Mouse (Mus musculus) gastrocnemius, adult 2 months (tissue): ENCODE measurements around the gene Adgre5. TPM values are rescaled to one million over a fixed set of nuclear protein-coding genes. Genes with fewer than 3 reads are reported as not detected.
A peak's percentile ranks its signal among the peaks of the same experiment; 100 is the strongest.

Experiments used
- DNase-seq: peaks from one replicate; pipeline ENCODE4 v3.0.0; 2022
- H3K27ac ChIP-seq: fragments of 200-600 bp; 2 replicates; pipeline ENCODE4 v1.8.1; 2022; ENCODE audit warnings: mild to moderate bottlenecking
- H3K4me3 ChIP-seq: fragments of 200-600 bp; 2 replicates; pipeline ENCODE4 v1.8.1; 2022; ENCODE audit warnings: mild to moderate bottlenecking, moderate library complexity
- CTCF ChIP-seq: fragments of 200-600 bp; IDR thresholded peaks from 2 replicates; pipeline ENCODE4 v1.8.1; 2022; ENCODE audit warnings: antibody characterized with exemption, mild to moderate bottlenecking, moderate library complexity
- intact Hi-C: fragments of 180-260 bp; cut with DNase I; formaldehyde crosslinking; loops from one replicate; pipeline ENCODE4 v1.15.1; 2025
- long read RNA-seq, 2 experiments: library from polyadenylated mRNA; stranded (forward); transcript quantifications; one replicate each; pipeline ENCODE4 v2.0.0; 2021
- total RNA-seq, 2 experiments: library from RNA; stranded (reverse); gene quantifications; 2 replicates each; pipeline ENCODE4 v1.2.3; 2021

Gene Adgre5
- total RNA-seq, result 10 to 100 TPM; 16.3 to 27.7 TPM
- long read RNA-seq, experiment 1, transcript Adgre5-201 (18 exons, 2,986 nt), result major isoform, 10 of 21 reads
- long read RNA-seq, experiment 1, partial matches to known transcripts, result 2 of 21 reads
- long read RNA-seq, experiment 1, other reads (novel, unspliced or antisense), result 6 of 21 reads
- long read RNA-seq, experiment 2, transcript Adgre5-201 (18 exons, 2,986 nt), result major isoform, 6 of 12 reads
- long read RNA-seq, experiment 2, partial matches to known transcripts, result 3 of 12 reads
- long read RNA-seq, experiment 2, other reads (novel, unspliced or antisense), result 2 of 12 reads

DNA sequence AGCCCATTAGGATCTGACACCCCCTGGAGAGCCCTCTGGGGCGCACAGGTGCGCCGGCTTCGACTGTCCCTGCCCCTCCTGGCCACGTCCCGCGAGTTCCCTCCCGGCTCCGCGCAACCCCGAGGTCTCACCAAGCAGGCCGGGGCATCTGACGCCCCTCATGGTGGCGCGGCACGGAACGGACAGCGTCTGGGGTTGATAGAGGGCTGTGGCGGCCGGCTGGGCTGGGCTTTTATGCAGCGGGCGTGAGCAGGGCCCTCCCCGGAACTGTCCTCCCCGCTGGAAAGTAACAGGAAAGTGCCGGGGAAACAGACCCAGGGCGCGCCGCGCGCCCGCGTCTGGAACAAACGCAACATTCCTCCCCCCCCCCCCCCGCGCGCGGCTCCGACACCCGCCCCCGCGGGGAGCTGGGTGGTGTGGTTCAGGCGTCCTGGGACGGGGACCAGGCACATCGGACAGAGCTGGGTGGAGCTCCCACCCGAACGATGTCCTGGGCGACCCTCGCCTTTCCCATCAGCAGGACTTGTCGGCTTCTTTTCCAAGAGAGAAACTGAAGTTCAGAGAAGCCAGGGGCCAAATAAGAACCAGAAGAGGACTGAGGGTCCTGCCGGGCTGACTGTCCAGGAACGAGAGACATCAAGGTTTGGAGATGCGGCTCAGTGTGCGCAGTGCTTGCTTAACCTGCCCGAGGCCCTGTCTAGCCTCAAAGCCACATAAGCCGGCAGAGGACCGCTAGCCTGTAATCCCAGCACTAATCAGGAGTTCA lies at the start of gene Adgre5:
Gene Adgre5 (minus strand): TSS at position 351 of the 766 bp plus-strand sequence.
- peak within 1 kb of the TSS; percentile 97 for H3K27ac ChIP-seq
- no peak; the same call in 1 of the 2 replicates for TF ChIP-seq CTCF
- intact Hi-C loops, result loop anchor here (5.0 kb wide), 1 partner anchor 44 kb away; the partner anchor contains the start of gene Pkn1
- DNase-seq, result peak; percentile 89
- H3K4me3 ChIP-seq, result peak within 1 kb of the TSS; percentile 87

DNA sequence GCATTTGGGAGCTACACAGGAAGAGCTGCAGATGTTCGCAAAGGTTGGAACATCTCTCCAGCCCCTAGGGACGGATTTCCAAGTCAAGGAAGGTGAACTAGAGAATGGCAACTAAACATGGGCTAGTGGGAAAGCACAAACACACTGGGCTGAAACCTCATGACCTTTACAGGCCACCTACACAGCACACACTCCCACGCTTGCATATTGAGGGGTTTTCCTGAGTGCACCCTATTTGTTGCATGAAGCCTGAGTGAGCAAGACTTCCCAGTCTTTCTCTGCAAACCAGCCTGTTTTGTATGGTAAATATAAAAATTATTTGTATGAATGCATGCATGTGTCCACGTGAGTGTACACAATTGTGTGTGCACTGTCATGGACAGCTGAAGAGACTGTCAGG lies 48.7 kb upstream of the Adgre5 start:
- DNase-seq, result no peak
- TF ChIP-seq CTCF, result no peak
- Histone ChIP-seq H3K27ac (no peak overlapping the region), H3K4me3 (no peak overlapping the region)
- intact Hi-C loops, result no loop called here

DNA sequence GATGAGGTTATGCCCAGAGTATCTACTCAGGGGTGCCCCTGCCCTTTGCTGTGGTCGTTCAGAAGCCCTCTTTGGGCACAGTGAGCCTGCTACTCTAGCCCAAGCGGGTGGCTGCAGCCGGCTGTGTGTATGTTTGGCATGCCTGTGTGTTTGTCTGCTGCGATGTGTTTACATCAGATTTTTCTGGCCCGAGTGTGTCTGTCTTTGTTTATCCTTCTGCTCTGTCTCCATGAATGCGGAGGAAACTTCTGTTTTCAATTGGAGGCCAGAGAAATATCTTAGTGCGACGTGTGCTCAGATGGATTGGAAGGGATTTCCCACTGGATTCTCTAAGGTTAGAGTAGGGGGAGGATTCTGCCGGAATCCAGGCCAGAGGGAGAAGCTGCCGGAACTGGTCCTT lies 43.9 kb upstream of the Adgre5 start:
- no peak for DNase-seq
- intact Hi-C loops, result no loop called here
- H3K4me3 ChIP-seq, result no peak overlapping the region
- TF ChIP-seq CTCF, result no peak
- H3K27ac ChIP-seq, result no peak overlapping the region

DNA sequence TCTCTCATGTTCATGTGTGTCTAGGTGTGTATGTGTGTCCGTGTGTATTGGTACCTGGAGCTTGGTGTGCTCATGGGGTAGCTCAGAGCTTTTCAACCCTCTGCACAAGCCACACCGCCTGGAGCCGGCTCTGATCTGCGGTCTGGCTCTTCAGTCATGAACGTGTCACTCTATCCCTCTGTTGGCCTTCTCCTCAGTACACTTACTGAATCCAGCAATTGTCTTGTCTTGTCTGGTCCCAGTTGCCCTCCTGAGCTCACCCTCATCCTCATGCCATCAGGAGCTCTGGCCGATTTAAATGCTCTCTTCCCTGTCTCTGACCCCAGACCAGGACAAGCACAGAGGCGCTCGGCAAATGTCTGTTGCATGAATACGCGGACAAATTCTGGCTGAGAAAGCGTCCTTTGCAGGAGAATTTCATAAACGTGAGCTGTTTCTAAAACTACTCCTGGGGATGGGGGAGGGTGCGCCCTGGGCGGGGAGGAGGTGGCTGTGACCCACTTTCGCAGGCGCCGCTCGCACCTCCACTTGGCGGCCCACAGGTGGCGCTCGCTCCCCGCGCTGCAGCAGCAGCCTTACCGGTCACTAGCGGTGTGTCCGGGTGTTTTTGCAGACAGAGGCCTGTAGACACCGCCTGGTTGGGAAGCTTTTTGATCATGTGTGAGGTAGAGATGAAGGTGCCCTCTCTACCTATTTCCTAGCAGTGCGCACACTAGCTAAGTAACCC lies 41.9 kb upstream of the Adgre5 start:
- DNase-seq, result peak; percentile 90
- Histone ChIP-seq H3K4me3 (peak overlapping the region; percentile 21), H3K27ac (no peak overlapping the region)
- TF ChIP-seq CTCF, result no peak; the same call in 1 of the 2 replicates
- intact Hi-C loops, result loop anchor here (1.0 to 5.0 kb wide), 4 partner anchors 56 to 174 kb away; partner anchors contain the start of genes Asf1b and Gm10644

DNA sequence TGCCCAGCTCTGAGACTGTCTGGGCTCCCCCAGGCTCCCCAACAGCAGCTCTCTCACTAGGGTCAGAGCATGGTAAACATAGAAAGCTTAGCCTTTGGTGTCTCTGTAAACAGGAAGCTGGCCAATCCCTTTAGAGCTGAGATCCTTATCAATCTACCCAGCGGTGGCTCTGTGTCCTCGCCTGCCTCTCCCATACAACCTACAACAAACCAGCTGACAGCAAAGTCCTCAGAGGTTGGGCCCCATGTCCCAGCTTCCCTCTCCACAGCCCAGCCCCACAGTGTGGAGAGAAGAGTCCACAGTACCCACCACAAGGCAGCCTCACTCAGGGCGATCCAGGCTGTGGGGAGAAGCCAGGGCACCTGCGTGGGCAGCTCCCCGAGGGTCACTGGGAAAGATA lies 38.5 kb upstream of the Adgre5 start:
- Histone ChIP-seq H3K27ac (no peak overlapping the region; the same call in 1 of the 2 replicates), H3K4me3 (no peak overlapping the region)
- no peak for DNase-seq
- no peak for TF ChIP-seq CTCF
- intact Hi-C loops, result loop anchor here (5.0 kb wide), 2 partner anchors 52 to 178 kb away; partner anchors contain the start of genes Asf1b and Gm10644

DNA sequence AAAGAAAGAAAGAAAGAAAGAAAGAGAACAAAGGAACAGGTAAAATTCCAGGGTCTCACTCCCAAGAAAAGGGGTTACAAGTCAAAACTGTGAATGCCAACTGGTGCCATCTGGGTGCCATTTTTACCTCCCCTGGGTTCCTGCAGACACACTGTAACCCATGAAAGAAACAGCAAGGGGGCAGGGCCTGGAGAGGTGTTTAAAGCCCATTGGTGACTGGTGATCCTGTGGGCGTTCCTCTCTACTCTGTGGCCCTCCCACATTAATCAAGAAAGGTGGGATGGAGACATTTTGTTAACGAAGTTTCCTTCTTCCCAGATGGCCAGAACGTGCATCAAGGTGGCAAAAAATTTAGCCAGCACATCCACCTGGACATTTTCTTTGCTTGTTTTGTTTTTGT lies 36.9 kb upstream of the Adgre5 start:
- no peak overlapping the region for H3K4me3 ChIP-seq
- intact Hi-C loops, result no loop called here
- no peak for TF ChIP-seq CTCF
- DNase-seq, result no peak
- H3K27ac ChIP-seq, result no peak overlapping the region

DNA sequence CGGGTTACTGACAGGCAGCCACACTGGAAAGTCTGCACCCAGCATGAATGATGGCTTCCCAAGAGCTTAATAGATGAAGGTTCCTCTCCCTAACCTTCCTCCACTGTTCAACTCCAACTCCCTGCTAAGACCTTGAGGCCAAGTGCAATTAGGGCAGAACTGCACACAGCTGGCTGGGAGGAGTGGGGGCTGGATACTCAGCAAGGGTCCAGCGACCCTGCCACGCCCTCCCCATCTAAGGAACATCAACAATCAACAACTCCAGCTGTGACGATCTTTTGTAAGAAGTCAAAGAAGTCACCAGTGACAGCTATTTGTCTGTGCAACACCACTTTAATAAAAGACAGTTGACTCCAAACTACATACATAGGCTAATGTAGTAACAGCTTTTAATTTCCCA lies 35.5 kb upstream of the Adgre5 start:
- no peak overlapping the region for H3K27ac ChIP-seq
- no peak for TF ChIP-seq CTCF
- intact Hi-C loops, result no loop called here
- DNase-seq, result no peak
- no peak overlapping the region for H3K4me3 ChIP-seq

DNA sequence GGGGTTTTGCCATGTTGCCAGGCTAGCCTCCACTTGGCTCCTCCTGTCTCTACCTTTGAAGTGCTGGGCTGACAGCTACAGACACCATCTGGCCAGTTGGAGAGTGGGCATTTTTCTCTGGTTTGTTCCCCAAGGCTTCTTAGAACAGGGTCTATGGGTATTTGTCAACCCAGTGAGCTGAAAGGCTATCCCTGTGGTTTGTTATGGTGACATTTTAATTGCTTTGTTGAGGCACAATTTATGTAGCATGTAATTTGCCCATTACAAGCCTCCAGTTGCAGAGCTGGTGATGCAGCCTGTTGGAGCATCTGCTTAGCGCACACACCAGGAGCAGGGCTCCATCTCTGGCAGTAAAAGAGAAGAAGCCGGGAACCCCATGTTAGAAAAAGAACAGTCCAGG lies 33.1 kb upstream of the Adgre5 start:
- no peak overlapping the region for H3K27ac ChIP-seq
- H3K4me3 ChIP-seq, result no peak overlapping the region
- intact Hi-C loops, result no loop called here
- no peak for DNase-seq
- no peak for TF ChIP-seq CTCF

DNA sequence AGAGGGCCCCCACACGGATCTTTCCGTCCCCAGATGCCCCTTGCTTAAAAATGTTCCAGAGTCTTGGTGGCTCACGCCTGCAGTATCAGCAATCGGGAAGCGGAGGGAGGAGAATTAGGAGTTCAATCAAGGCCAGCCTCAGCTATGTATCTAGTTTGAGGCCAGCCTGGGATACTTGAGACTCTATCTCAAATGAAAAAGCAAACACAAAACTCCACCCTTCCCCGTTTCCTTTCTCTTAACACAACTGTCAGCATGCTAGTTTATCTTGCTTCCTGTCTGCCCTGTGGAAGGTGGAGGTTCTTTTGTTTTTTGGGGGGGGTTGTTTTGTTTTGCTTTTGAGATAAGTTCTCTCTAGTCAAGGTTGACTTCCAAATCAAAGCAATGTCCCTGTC lies 32.3 kb upstream of the Adgre5 start:
- Histone ChIP-seq H3K4me3 (peak overlapping the region; percentile 69), H3K27ac (peak overlapping the region; percentile 76)
- intact Hi-C loops, result no loop called here
- TF ChIP-seq CTCF, result no peak
- no peak for DNase-seq

DNA sequence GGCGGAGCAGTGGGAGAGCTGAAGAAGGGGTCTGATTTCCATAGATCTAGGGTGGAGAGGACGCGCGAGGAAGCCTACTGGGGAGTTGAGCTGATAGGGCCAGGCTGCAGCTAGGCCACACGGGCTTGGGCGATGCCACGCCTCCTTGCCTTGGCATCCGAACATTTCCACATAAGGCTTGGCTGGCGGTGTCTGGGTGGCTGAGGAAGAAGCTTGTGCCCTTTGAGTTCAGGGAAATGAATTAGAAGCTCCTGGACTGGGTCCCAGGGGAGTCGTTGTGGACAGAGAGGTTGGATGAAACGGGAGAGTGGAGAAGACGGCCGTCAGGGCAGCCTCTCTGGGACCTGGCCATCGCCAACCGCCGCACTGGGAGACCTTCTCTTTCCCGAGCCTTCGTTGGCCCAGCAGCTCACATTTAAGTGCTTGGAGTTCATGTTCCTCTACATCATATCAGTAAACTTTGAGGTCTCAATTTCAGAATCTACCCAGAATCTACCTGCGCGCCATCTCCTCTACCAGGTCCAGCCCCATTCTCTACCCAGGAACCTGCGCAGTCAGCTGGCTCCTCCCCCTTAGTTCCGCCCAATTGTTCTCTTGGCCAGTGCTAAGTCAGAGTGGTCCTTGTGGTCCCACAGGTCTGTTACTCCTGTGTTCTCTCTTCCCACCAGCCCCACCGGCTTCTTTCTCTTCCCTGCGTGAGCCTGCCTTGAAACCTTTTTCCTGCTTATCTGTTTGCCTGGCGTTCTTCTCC lies 31.8 kb upstream of the Adgre5 start:
- H3K27ac ChIP-seq, result peak overlapping the region; percentile 76
- H3K4me3 ChIP-seq, result peak overlapping the region; percentile 69
- no peak for TF ChIP-seq CTCF
- intact Hi-C loops, result no loop called here
- DNase-seq, result peak; percentile 78

DNA sequence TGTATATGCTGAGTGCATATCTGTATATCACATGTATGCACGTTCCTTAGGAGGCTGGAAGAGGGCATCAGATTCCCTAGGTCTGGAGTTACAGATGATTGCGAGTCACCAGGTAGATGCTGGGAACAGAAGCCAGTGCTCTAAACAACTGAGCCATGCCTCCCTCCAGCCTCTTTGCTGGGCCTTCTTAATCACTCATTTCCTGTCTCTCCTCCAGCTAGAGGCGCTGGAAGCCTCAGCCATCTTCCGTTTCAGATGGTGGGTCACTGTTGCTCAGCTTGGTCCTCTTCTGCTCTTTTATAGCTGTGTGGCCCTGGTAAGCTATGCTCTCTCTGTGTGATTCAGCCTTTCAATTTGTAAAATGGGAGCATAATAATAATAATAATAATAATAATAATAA lies 30.7 kb upstream of the Adgre5 start:
- no peak for TF ChIP-seq CTCF
- intact Hi-C loops, result no loop called here
- Histone ChIP-seq H3K27ac (no peak overlapping the region), H3K4me3 (no peak overlapping the region)
- no peak for DNase-seq

DNA sequence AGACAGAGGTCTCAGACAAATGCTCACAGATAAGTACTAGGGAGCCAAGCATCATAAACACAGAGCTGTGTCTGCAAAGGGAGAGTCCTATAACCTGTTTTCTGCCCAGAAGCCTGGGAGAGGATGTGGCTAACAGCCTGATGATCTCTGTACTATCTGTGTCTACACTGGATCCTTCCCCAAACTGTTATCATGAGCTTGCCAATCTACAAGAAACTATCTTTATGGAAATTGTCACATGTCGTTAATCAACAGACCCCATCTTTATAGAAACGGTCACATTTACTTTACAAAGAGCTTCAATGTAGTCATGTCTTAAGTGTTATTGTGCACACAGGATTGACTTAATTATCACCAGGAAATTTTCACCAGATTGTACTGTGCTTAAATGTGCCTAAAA lies 29.5 kb upstream of the Adgre5 start:
- no peak for TF ChIP-seq CTCF
- no peak overlapping the region for H3K27ac ChIP-seq
- DNase-seq, result no peak
- H3K4me3 ChIP-seq, result no peak overlapping the region
- intact Hi-C loops, result no loop called here
